Mouse (Mus musculus): ENCODE data around the gene Pak1ip1. TPM values are rescaled to one million over a fixed set of nuclear protein-coding genes. Genes with fewer than 3 reads are reported as not detected.

The Pak1ip1 gene
- polyA plus RNA-seq, 1 experiment = 35.7 TPM

- no peak for TF ChIP-seq GATA1 (IDR thresholded peaks at IDR 0.05; ENCODE audit: low read length)
Observed at GRCm38 (mm10) chr13:40994487-40995263, 6.1 kb upstream of the Pak1ip1 start.

GRCm38 (mm10) chr13:41000140-41000925 is 490 bp upstream of the Pak1ip1 start:
- no peak for TF ChIP-seq GATA1 (IDR thresholded peaks at IDR 0.05; ENCODE audit: low read length)

- TF ChIP-seq GATA1 (IDR thresholded peaks at IDR 0.05; ENCODE audit: low read length) = no peak
Observed at GRCm38 (mm10) chr13:41002001-41002400, 1.2 kb downstream of the Pak1ip1 start.

- TF ChIP-seq GATA1 (IDR thresholded peaks at IDR 0.05; ENCODE audit: low read length) = no peak
Observed at GRCm38 (mm10) chr13:41006244-41006643, 5.4 kb downstream of the Pak1ip1 start.

GRCm38 (mm10) chr13:41008271-41008670 is 7.4 kb downstream of the Pak1ip1 start:
- TF ChIP-seq GATA1 (IDR thresholded peaks at IDR 0.05; ENCODE audit: low read length) = no peak

GRCm38 (mm10) chr13:41008946-41009345 is 8.1 kb downstream of the Pak1ip1 start:
- TF ChIP-seq GATA1 (IDR thresholded peaks at IDR 0.05; ENCODE audit: low read length) = no peak

- no peak for TF ChIP-seq GATA1 (IDR thresholded peaks at IDR 0.05; ENCODE audit: low read length)
Observed at GRCm38 (mm10) chr13:41015829-41016634, 15.2 kb downstream of the Pak1ip1 start, which contains the start of gene Tmem14c. Gene Tmem14c (plus strand): TSS chr13:41016292.

- TF ChIP-seq GATA1 (IDR thresholded peaks at IDR 0.05; ENCODE audit: low read length) = no peak
Observed at GRCm38 (mm10) chr13:41016797-41017405, 16.1 kb downstream of the Pak1ip1 start.

GRCm38 (mm10) chr13:41017832-41018231 is 17.0 kb downstream of the Pak1ip1 start:
- TF ChIP-seq GATA1 (IDR thresholded peaks at IDR 0.05; ENCODE audit: low read length) = peak; percentile 93

- TF ChIP-seq GATA1 (IDR thresholded peaks at IDR 0.05; ENCODE audit: low read length) = no peak
Observed at GRCm38 (mm10) chr13:41018236-41018635, 17.4 kb downstream of the Pak1ip1 start.

GRCm38 (mm10) chr13:41018756-41019591 is 18.2 kb downstream of the Pak1ip1 start:
- TF ChIP-seq GATA1 (IDR thresholded peaks at IDR 0.05; ENCODE audit: low read length) = no peak

- TF ChIP-seq GATA1 (IDR thresholded peaks at IDR 0.05; ENCODE audit: low read length) = no peak
Observed at GRCm38 (mm10) chr13:41020494-41020893, 19.7 kb downstream of the Pak1ip1 start.

- no peak for TF ChIP-seq GATA1 (IDR thresholded peaks at IDR 0.05; ENCODE audit: low read length)
Observed at GRCm38 (mm10) chr13:41021607-41022006, 20.8 kb downstream of the Pak1ip1 start.

- TF ChIP-seq GATA1 (IDR thresholded peaks at IDR 0.05; ENCODE audit: low read length) = no peak
Observed at GRCm38 (mm10) chr13:41022099-41022498, 21.3 kb downstream of the Pak1ip1 start.
